8 mouse cellular contexts compared by ENCODE assay signal in the genomic region with DNA sequence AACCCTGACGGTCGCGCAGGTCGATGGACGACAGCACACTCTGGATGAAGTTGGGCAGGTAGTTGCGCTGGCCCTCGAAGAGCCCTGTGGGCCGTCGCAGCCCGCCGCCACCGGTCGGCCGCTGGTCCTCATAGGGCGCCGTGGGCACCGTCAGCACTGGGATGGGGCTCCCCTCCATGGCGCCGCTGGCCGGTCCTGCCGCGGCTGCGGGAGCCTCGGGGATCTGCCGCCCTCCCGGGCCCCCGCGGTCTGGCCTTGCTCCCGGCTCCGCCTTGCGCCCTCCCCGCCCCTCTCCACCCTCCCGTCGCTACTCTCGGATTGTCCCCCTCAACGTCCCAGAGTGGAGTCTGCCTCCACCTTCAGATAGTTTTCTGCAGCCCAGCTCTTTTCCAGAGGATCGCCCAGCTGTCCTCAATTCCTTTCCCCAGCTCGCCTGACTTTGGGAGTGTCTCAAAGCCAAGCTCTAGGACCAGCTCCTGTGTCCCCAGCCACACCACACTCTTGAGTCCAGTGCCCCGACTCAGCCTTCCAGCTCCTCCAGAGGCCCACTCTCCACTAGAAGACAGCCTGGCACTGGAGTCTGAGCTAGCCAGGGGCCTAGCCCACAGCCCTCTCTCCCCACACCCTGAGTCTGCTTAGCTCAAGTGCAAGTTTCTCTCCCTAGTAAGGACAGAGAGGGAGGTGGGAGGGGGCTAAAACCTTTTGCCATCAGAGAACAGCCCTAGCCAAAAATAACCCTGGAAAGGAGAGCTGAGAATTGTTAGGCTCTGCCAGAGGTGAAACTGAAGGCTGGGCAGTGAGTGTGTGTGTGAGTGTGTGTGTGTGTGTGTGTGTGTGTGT. TPM values are rescaled to one million over a fixed set of nuclear protein-coding genes. Genes with fewer than 3 reads are reported as not detected.
DNase-seq lines count a peak whose midpoint lies in the region; ATAC-seq and TF ChIP-seq lines count a peak whose summit lies in the region.

A gene (minus strand): TSS at position 244 of the 840 bp plus-strand sequence.

- H3K27me3 ChIP-seq in forebrain, embryonic 16.5 days (replicated peaks; ENCODE audit: control insufficient read depth, insufficient read depth, low read length) = peaks cover 4% of the 10 kb centered on the region
- peaks cover 46% of the 10 kb centered on the region for H3K27me3 ChIP-seq in hindbrain, embryonic 10.5 days (ENCODE audit: insufficient read depth, poor library complexity, severe bottlenecking)
- H3K27me3 ChIP-seq in limb, embryonic 15.5 days = peaks cover 20% of the 10 kb centered on the region; the same call in 1 of the 2 replicates
- peaks cover 39% of the 10 kb centered on the region for H3K27me3 ChIP-seq in neural tube, embryonic 13.5 days

- H3K36me3 ChIP-seq in forebrain, embryonic 16.5 days (ENCODE audit: control insufficient read depth, insufficient read depth) = no peaks in the 10 kb centered on the region
- no peaks in the 10 kb centered on the region for H3K36me3 ChIP-seq in hindbrain, embryonic 10.5 days
- no peaks in the 10 kb centered on the region for H3K36me3 ChIP-seq in limb, embryonic 15.5 days
- no peaks in the 10 kb centered on the region for H3K36me3 ChIP-seq in neural tube, embryonic 13.5 days

- no peaks in the 10 kb centered on the region for H3K9me3 ChIP-seq in forebrain, embryonic 16.5 days (ENCODE audit: control insufficient read depth, low read length)
- H3K9me3 ChIP-seq in hindbrain, embryonic 10.5 days = no peaks in the 10 kb centered on the region
- no peaks in the 10 kb centered on the region for H3K9me3 ChIP-seq in limb, embryonic 15.5 days
- no peaks in the 10 kb centered on the region for H3K9me3 ChIP-seq in neural tube, embryonic 13.5 days

- 0 out of 2 replicates have a peak, but pooled peaks have one; percentile 8 for TF ChIP-seq POLR2A in lung, adult 2 months (IDR thresholded peaks at IDR 0.05; ENCODE audit: borderline replicate concordance, extremely low read depth, low read depth, low read length)

- peak within 1 kb of the TSS; percentile 59 for H3K4me3 ChIP-seq in lung, adult 2 months (replicated peaks; ENCODE audit: extremely low read depth, low read depth, low read length)
- peak within 1 kb of the TSS; percentile 35 for H3K4me3 ChIP-seq in forebrain, embryonic 16.5 days (replicated peaks; ENCODE audit: low read length)
- H3K4me3 ChIP-seq in hindbrain, embryonic 10.5 days = peak within 1 kb of the TSS; percentile 59
- H3K4me3 ChIP-seq in limb, embryonic 15.5 days = peak within 1 kb of the TSS; percentile 56
- H3K4me3 ChIP-seq in neural tube, embryonic 13.5 days = peak within 1 kb of the TSS; percentile 41

- 2% methylated on average over 39 of the region's 39 CpGs for WGBS in lung, adult 2 months
- 1% methylated on average over 36 of the region's 39 CpGs for WGBS in forebrain, embryonic 16.5 days
- 1% methylated on average over 39 of the region's 39 CpGs for WGBS in hindbrain, embryonic 10.5 days
- 2% methylated on average over 37 of the region's 39 CpGs for WGBS in limb, embryonic 15.5 days
- 1% methylated on average over 36 of the region's 39 CpGs for WGBS in neural tube, embryonic 13.5 days

- DNase-seq in lung, adult 2 months = peak; percentile 14
- no peak for DNase-seq in lung, postnatal 25 days (ENCODE audit: low spot score)
- DNase-seq in hindbrain, embryonic 10.5 days (ENCODE audit: low spot score) = peak; percentile 31
- no peak for DNase-seq in spleen, adult 12 weeks (ENCODE audit: low spot score)
- no peak for DNase-seq in thymus, adult 18-20 months

- no peak for TF ChIP-seq CTCF in lung, adult 2 months (IDR thresholded peaks at IDR 0.05; ENCODE audit: insufficient read depth, low read length)

- H3K27ac ChIP-seq in forebrain, embryonic 16.5 days (ENCODE audit: low read length) = no peak within 1 kb of the TSS
- peak within 1 kb of the TSS; percentile 78 for H3K27ac ChIP-seq in hindbrain, embryonic 10.5 days
- H3K27ac ChIP-seq in limb, embryonic 15.5 days = peak within 1 kb of the TSS; percentile 22; the same call in 1 of the 2 replicates
- H3K27ac ChIP-seq in neural tube, embryonic 13.5 days (replicated peaks) = no peak within 1 kb of the TSS

- peak; percentile 40 for ATAC-seq in forebrain, embryonic 16.5 days
- peak; percentile 74 for ATAC-seq in limb, embryonic 15.5 days (ENCODE audit: insufficient number of reproducible peaks, low FRiP score, low TSS enrichment, low read depth)
- ATAC-seq in neural tube, embryonic 13.5 days (ENCODE audit: low read depth) = peak; percentile 23

- H3K4me1 ChIP-seq in lung, adult 2 months (ENCODE audit: control insufficient read depth, insufficient read depth, low read length) = no peaks in the 10 kb centered on the region
- peaks cover 7% of the 10 kb centered on the region for H3K4me1 ChIP-seq in forebrain, embryonic 16.5 days (replicated peaks; ENCODE audit: control insufficient read depth, insufficient read depth, low read length)
- peaks cover 11% of the 10 kb centered on the region for H3K4me1 ChIP-seq in hindbrain, embryonic 10.5 days (replicated peaks)
- peaks cover 11% of the 10 kb centered on the region for H3K4me1 ChIP-seq in limb, embryonic 15.5 days
- peaks cover 6% of the 10 kb centered on the region for H3K4me1 ChIP-seq in neural tube, embryonic 13.5 days (replicated peaks)

- peak within 1 kb of the TSS; percentile 59 for H3K4me2 ChIP-seq in forebrain, embryonic 16.5 days (ENCODE audit: low read length)
- H3K4me2 ChIP-seq in limb, embryonic 15.5 days = peak within 1 kb of the TSS; percentile 89
- peak within 1 kb of the TSS; percentile 64 for H3K4me2 ChIP-seq in neural tube, embryonic 13.5 days

- peak within 1 kb of the TSS; percentile 38; the same call in 1 of the 2 replicates for H3K9ac ChIP-seq in forebrain, embryonic 16.5 days (replicated peaks; ENCODE audit: low read depth, low read length)
- peak within 1 kb of the TSS; percentile 40 for H3K9ac ChIP-seq in limb, embryonic 15.5 days
- H3K9ac ChIP-seq in neural tube, embryonic 13.5 days = peak within 1 kb of the TSS; percentile 42

RNA-seq across cellular contexts. Expression of the gene that starts here (rescaled TPM):
- polyA plus RNA-seq in lung, adult 2 months (2012; rRNA removed) = 18.5 and 21.8 TPM in 2 replicates
- polyA plus RNA-seq in forebrain, embryonic 16.5 days (2015; fragmentation: Nextera tagmentation; extraction: Ambion mirVana) = 0.08 and 0.15 TPM in 2 replicates
- 0.13 and 0.17 TPM in 2 replicates for polyA plus RNA-seq in hindbrain, embryonic 10.5 days (2016; fragmentation: Nextera tagmentation; extraction: Ambion mirVana)
- polyA plus RNA-seq in limb, embryonic 15.5 days (2015; fragmentation: Nextera tagmentation; extraction: Ambion mirVana) = 2.2 and 2.6 TPM in 2 replicates
- 0.66 and 1.6 TPM in 2 replicates for polyA plus RNA-seq in neural tube, embryonic 13.5 days (2015; fragmentation: Nextera tagmentation; extraction: Ambion mirVana)

Comparison
In these comparisons a context has a peak if more than half of its experiments do, and no peak if none do; other contexts are left out.
1. Peak in ATAC-seq, H3K4me3 ChIP-seq, H3K9ac ChIP-seq and H3K4me2 ChIP-seq in forebrain, embryonic 16.5 days; RNA of the gene not detected or under 1 TPM.
2. Peak in DNase-seq, H3K4me3 ChIP-seq and H3K27ac ChIP-seq in hindbrain, embryonic 10.5 days; RNA of the gene not detected or under 1 TPM.
3. ATAC-seq: peak in every context shown above with its lines; median percentile 74 in limb, embryonic 15.5 days; 40 in forebrain, embryonic 16.5 days; 23 in neural tube, embryonic 13.5 days.